Mouse (Mus musculus) cerebellum, adult 2 months (tissue): Measurements from ENCODE around the gene Napb.

Experiments
- CTCF ChIP-seq: fragments of 200-500 bp; IDR thresholded peaks from 2 replicates; pipeline ENCODE4 v1.5.1; 2011; ENCODE audit warnings: low read depth, mild to moderate bottlenecking, control low read depth, low read length, moderate library complexity, borderline replicate concordance; ENCODE audit not compliant: insufficient read depth
- POLR2A ChIP-seq: fragments of 200-500 bp; IDR thresholded peaks from 2 replicates; pipeline ENCODE4 v1.6.1; 2011; ENCODE audit warnings: low read length, control low read depth, borderline replicate concordance; ENCODE audit not compliant: insufficient read depth

DNA sequence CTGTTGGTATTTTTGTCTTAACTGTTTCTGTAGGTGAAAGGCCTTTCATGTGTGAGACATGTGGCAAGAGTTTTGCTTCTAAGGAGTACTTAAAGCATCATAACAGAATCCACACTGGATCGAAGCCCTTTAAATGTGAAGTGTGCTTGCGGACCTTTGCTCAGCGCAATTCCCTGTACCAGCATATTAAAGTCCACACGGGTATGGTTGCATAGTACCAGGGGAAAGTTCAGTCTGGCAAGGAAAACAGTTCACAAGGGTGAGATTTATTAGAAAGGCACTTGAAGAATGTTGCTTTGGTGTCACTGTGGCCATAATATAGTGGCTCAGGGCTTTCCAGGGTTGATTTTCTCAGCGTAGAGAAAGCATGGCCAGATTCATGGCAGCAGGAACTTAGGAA lies 44.3 kb downstream of the Napb start:
- TF ChIP-seq POLR2A = no peak
- no peak for TF ChIP-seq CTCF
